Mouse (Mus musculus): ENCODE results near the gene Rbm5. TPM values are rescaled to one million over a fixed set of nuclear protein-coding genes. Genes with fewer than 3 reads are reported as not detected.

Rbm5 gene
- polyA plus RNA-seq, 1 experiment from 2014 or later, result 127 TPM

DNA sequence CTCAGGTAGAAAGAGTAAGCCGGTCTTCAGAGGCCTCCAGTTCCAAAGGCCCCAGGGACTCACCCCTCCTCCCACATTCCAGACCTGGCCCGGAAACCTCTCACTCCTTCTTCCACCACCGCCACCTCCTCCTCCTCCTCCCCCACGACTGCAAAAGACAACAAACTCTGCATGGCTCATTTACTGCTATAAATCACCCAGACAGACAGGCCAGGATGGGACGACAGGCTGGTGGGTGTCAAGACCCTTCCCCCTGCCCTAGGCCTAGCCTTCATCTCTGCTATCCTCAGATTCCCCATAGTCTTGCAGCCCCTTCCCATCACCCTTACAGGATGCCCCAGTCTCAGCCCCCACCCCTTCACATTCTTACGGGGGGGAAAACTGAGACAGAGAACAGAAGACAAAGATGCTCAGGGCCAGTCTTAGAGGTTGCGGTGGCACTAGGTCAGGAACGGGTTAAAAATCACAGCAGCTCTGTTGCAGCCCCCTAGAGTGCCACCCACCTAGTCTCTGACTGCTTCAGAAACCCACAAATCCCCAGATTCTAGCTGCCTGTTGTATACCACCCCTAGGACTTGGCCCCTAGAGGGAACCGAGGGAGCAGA is 71.3 kb downstream of the Rbm5 start:
- Histone ChIP-seq H3K4me1 (replicated peaks) (peaks cover 90% of the 10 kb centered on the region), H3K4me3 (no peak overlapping the region), H3K9ac (no peak overlapping the region), H3K9me3 (replicated peaks) (no peaks in the 10 kb centered on the region), H3K27me3 (replicated peaks) (no peaks in the 10 kb centered on the region), H3K27ac (ENCODE audit: poor library complexity, severe bottlenecking) (peak overlapping the region; percentile 57), H3K36me3 (no peaks in the 10 kb centered on the region), H3K4me2 (peak overlapping the region; percentile 10; the same call in 1 of the 2 replicates)
- no peak for ATAC-seq (ENCODE audit: insufficient number of reproducible peaks, low FRiP score)
- 15% methylated on average over 9 of the region's 9 CpGs for WGBS

DNA sequence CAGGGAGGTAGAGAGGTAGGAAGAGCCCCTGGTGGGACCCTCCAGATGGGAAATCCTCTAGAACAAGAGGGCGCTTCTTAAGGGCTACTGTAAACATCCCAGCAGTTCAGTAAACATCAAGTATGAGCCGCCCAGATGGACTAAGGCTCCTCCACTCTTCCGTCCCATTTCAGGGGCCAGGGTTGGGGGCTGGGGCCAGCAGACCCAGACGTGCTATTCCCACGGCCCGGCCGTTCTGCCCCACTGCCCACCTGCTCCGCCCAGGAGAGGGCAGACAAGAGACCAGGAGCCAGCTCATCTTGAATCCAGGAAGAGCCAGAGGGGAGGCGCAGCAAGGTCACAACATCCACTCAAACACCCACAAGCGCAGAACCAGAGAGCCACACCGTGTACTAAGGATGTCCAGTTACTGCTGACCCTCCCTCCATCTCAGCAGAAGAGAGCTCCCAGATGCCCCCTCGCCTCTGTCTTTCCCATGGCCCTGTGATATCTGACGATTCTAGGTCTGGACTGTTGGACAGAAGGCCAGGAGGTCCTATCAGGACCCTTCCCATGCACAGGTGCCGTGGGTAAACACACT is 72.1 kb downstream of the Rbm5 start:
- no peaks in the 10 kb centered on the region for H3K36me3 ChIP-seq
- no peak overlapping the region for H3K4me3 ChIP-seq
- no peak for ATAC-seq (ENCODE audit: insufficient number of reproducible peaks, low FRiP score)
- no peak overlapping the region for H3K27ac ChIP-seq (ENCODE audit: poor library complexity, severe bottlenecking)
- H3K4me2 ChIP-seq, result peak overlapping the region; percentile 13; the same call in 1 of the 2 replicates
- peaks cover 86% of the 10 kb centered on the region for H3K4me1 ChIP-seq (replicated peaks)
- no peaks in the 10 kb centered on the region for H3K27me3 ChIP-seq (replicated peaks)
- no peaks in the 10 kb centered on the region for H3K9me3 ChIP-seq (replicated peaks)
- 22% methylated on average over 14 of the region's 14 CpGs for WGBS
- no peak overlapping the region for H3K9ac ChIP-seq

DNA sequence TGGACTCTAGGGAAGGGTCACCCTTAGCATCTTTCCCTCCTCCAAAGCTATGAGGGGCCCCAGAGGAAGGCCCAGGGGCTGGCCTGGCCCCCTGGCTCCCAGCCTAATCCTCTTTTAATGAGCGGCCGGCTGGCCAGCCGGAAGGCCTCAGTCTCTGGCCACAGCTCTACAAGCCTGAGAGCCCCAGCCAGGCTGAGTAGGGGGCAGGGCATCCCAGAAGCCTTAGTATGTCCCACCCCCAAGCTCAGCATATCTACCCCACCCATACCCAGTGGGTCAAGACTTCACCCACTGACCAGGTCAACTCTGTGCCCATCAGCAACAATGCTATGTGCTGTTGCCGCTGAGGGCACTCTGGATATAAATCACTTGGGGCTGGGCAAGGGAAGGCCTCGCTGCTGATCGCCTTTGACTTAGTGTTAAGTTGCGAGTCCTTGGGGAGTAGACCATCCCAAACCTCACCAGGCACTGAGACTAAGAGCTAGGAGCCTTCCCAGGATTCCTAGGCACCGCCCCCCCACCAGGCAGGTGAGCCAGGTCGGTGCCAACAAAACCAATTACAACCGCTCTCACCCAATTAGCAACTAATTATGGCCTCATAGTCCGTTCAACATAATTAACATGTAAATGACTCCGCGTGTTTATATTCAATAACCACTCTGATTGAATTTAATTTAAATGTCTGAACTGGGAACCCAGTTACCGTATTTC is 72.8 kb downstream of the Rbm5 start:
- H3K4me3 ChIP-seq, result no peak overlapping the region
- no peaks in the 10 kb centered on the region for H3K36me3 ChIP-seq
- H3K4me1 ChIP-seq (replicated peaks), result peaks cover 86% of the 10 kb centered on the region
- no peak overlapping the region for H3K9ac ChIP-seq
- no peaks in the 10 kb centered on the region for H3K9me3 ChIP-seq (replicated peaks)
- H3K4me2 ChIP-seq, result no peak overlapping the region
- WGBS, result 44% methylated on average over 14 of the region's 14 CpGs
- H3K27me3 ChIP-seq (replicated peaks), result no peaks in the 10 kb centered on the region
- no peak overlapping the region for H3K27ac ChIP-seq (ENCODE audit: poor library complexity, severe bottlenecking)
- no peak for ATAC-seq (ENCODE audit: insufficient number of reproducible peaks, low FRiP score)

GRCm38 (mm10) chr9:107696845-107697610 is 73.8 kb downstream of the Rbm5 start:
- WGBS, result 50% methylated on average over 9 of the region's 9 CpGs
- Histone ChIP-seq H3K9me3 (replicated peaks) (no peaks in the 10 kb centered on the region), H3K9ac (no peak overlapping the region), H3K27ac (ENCODE audit: poor library complexity, severe bottlenecking) (no peak overlapping the region), H3K36me3 (no peaks in the 10 kb centered on the region), H3K27me3 (replicated peaks) (no peaks in the 10 kb centered on the region), H3K4me1 (replicated peaks) (peaks cover 83% of the 10 kb centered on the region), H3K4me2 (no peak overlapping the region), H3K4me3 (no peak overlapping the region)
- no peak; the same call in 1 of the 2 replicates for ATAC-seq (ENCODE audit: insufficient number of reproducible peaks, low FRiP score)

DNA sequence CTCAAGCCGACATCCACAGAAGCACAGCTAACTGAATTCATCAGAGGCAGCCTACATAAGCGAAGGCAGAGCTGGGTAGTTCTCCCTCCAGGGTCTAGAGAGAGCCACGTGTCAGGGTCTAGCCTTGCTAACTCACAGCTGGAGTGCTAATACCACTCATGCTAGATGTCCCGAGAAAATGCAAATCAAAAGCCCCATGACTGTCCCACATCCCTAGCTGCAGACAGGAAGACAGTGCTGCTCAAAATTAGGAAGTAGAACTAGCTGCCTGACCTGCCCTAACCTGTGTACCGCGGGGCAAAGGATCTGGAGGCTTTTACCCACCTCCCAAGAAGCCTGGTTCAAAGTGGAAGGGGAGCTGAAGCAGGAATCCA is 74.7 kb downstream of the Rbm5 start:
- H3K9me3 ChIP-seq (replicated peaks), result no peaks in the 10 kb centered on the region
- no peak overlapping the region for H3K27ac ChIP-seq (ENCODE audit: poor library complexity, severe bottlenecking)
- peaks cover 79% of the 10 kb centered on the region for H3K4me1 ChIP-seq (replicated peaks)
- no peak overlapping the region for H3K4me3 ChIP-seq
- H3K36me3 ChIP-seq, result peaks cover 4% of the 10 kb centered on the region; the same call in 1 of the 2 replicates
- no peak for ATAC-seq (ENCODE audit: insufficient number of reproducible peaks, low FRiP score)
- H3K27me3 ChIP-seq (replicated peaks), result no peaks in the 10 kb centered on the region
- 40% methylated on average over 6 of the region's 6 CpGs for WGBS
- no peak overlapping the region for H3K9ac ChIP-seq
- H3K4me2 ChIP-seq, result no peak overlapping the region

- Histone ChIP-seq H3K4me2 (no peak overlapping the region), H3K9ac (no peak overlapping the region), H3K9me3 (replicated peaks) (no peaks in the 10 kb centered on the region), H3K36me3 (peaks cover 4% of the 10 kb centered on the region; the same call in 1 of the 2 replicates), H3K27ac (ENCODE audit: poor library complexity, severe bottlenecking) (no peak overlapping the region), H3K27me3 (replicated peaks) (no peaks in the 10 kb centered on the region), H3K4me1 (replicated peaks) (peaks cover 75% of the 10 kb centered on the region), H3K4me3 (no peak overlapping the region)
- 76% methylated on average over 12 of the region's 12 CpGs for WGBS
- ATAC-seq (ENCODE audit: insufficient number of reproducible peaks, low FRiP score), result no peak
These were observed 75.2 kb downstream of the Rbm5 start for GRCm38 (mm10) chr9:107695441-107696105.

GRCm38 (mm10) chr9:107694627-107695026 is 76.2 kb downstream of the Rbm5 start:
- Histone ChIP-seq H3K9me3 (replicated peaks) (no peaks in the 10 kb centered on the region), H3K4me2 (no peak overlapping the region), H3K36me3 (peaks cover 4% of the 10 kb centered on the region; the same call in 1 of the 2 replicates), H3K4me3 (no peak overlapping the region), H3K9ac (no peak overlapping the region), H3K27ac (ENCODE audit: poor library complexity, severe bottlenecking) (no peak overlapping the region), H3K4me1 (replicated peaks) (peaks cover 65% of the 10 kb centered on the region), H3K27me3 (replicated peaks) (no peaks in the 10 kb centered on the region)
- no peak for ATAC-seq (ENCODE audit: insufficient number of reproducible peaks, low FRiP score)
- WGBS, result 68% methylated on average over 7 of the region's 7 CpGs

- Histone ChIP-seq H3K27ac (ENCODE audit: poor library complexity, severe bottlenecking) (no peak overlapping the region), H3K4me2 (no peak overlapping the region), H3K4me3 (no peak overlapping the region), H3K36me3 (peaks cover 4% of the 10 kb centered on the region; the same call in 1 of the 2 replicates), H3K9ac (no peak overlapping the region), H3K9me3 (replicated peaks) (no peaks in the 10 kb centered on the region), H3K4me1 (replicated peaks) (peaks cover 54% of the 10 kb centered on the region), H3K27me3 (replicated peaks) (no peaks in the 10 kb centered on the region)
- WGBS, result 60% methylated on average over 4 of the region's 4 CpGs
- ATAC-seq (ENCODE audit: insufficient number of reproducible peaks, low FRiP score), result no peak
These were observed 77.3 kb downstream of the Rbm5 start for GRCm38 (mm10) chr9:107693433-107693987.

DNA sequence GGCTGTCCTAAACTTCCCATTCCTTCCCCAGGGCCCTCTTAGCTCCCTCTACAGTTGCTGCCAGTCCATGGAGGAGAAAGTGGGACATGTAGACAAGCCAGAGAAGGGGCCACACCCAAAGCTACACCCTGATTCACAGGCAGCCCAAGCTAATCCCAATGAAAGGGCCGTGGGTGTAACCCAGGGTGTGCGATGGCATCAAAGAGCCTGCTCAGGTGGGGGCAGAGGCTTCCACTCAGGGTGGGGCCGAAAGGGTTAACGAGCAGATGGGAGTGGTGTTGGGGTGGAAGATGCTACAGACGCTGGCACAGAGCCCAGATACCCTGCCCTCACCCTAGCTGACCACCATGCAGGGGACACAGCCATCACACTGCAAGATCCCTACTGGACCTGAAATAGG is 78.0 kb downstream of the Rbm5 start:
- 71% methylated on average over 5 of the region's 5 CpGs for WGBS
- H3K36me3 ChIP-seq, result peaks cover 4% of the 10 kb centered on the region; the same call in 1 of the 2 replicates
- ATAC-seq (ENCODE audit: insufficient number of reproducible peaks, low FRiP score), result no peak
- H3K27ac ChIP-seq (ENCODE audit: poor library complexity, severe bottlenecking), result no peak overlapping the region
- H3K4me3 ChIP-seq, result no peak overlapping the region
- no peaks in the 10 kb centered on the region for H3K9me3 ChIP-seq (replicated peaks)
- no peaks in the 10 kb centered on the region for H3K27me3 ChIP-seq (replicated peaks)
- H3K9ac ChIP-seq, result no peak overlapping the region
- no peak overlapping the region for H3K4me2 ChIP-seq
- H3K4me1 ChIP-seq (replicated peaks), result peaks cover 47% of the 10 kb centered on the region

- H3K36me3 ChIP-seq, result peaks cover 4% of the 10 kb centered on the region; the same call in 1 of the 2 replicates
- no peaks in the 10 kb centered on the region for H3K9me3 ChIP-seq (replicated peaks)
- no peak overlapping the region for H3K4me2 ChIP-seq
- H3K9ac ChIP-seq, result no peak overlapping the region
- no peak overlapping the region for H3K27ac ChIP-seq (ENCODE audit: poor library complexity, severe bottlenecking)
- no peak for ATAC-seq (ENCODE audit: insufficient number of reproducible peaks, low FRiP score)
- H3K4me3 ChIP-seq, result no peak overlapping the region
- peaks cover 38% of the 10 kb centered on the region for H3K4me1 ChIP-seq (replicated peaks)
- no peaks in the 10 kb centered on the region for H3K27me3 ChIP-seq (replicated peaks)
- 74% methylated on average over 8 of the region's 8 CpGs for WGBS
These were observed 80.4 kb downstream of the Rbm5 start for GRCm38 (mm10) chr9:107690391-107690790.
